Mouse (Mus musculus) cerebellum, adult (tissue): ENCODE data around the gene Clec4n.
"Not testable (repeated sequence)": the region's sequence is repeated elsewhere in the genome, so short reads cannot be mapped to it uniquely, and the experiment has no call there.

ENCODE experiments used
- ATAC-seq: cut with Nextera tagmentation; 2 replicates; pipeline ENCODE4 v1.9.2; 2017; ENCODE audit warnings: mild to moderate bottlenecking, moderate library complexity, mixed read lengths; ENCODE audit not compliant: insufficient number of reproducible peaks, low FRiP score, low TSS enrichment

The Clec4n gene

DNA sequence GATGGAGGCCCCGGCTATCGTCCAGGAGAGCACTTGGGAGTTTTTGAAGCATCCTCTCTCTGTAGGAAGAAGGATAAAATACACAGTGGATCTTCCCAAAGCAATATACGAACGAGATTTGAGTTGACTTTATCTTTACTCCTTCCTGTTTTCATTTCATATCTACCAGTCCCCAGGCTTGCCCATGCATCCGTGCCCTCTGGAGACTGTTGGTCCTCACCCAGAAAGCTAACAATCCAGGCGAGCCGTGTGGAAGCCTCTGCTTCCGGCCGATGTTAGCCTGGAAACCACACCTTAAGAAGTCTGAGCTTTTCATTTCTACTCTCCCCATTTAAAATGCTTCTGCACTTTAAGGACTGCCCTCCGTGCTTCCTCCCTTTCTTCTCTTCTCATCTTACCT is 59.3 kb downstream of the Clec4n start:
- ATAC-seq: no peak

- no peak for ATAC-seq
Observed at GRCm38 (mm10) chr6:123289753-123290152, 60.1 kb downstream of the Clec4n start, which contains the start of gene Clec4e. TSS of gene Clec4e (minus strand) at chr6:123289870.

GRCm38 (mm10) chr6:123292751-123293400 is 63.2 kb downstream of the Clec4n start:
- no peak for ATAC-seq

DNA sequence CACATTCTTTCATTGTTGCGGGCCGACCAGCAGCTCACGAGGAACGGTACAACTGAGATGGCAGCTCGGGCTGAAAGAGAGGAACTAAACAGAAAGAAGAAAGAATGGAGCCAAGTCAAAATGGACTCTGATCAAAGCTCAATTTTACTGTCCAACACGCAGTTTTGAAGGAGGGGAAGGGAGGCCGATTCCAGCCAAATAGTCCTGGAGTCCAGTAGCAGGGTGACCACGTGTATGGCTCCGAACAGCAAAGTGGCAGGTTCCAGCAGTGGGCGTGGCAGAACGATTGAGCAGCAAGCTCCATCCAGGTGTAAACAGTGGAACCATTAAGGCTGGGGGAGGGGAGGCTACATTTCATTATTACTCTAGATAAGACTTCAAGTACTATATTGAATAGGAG is 63.9 kb downstream of the Clec4n start:
- not testable (repeated sequence) for ATAC-seq
